7 mouse cellular contexts compared by ENCODE assay signal in the genomic region with DNA sequence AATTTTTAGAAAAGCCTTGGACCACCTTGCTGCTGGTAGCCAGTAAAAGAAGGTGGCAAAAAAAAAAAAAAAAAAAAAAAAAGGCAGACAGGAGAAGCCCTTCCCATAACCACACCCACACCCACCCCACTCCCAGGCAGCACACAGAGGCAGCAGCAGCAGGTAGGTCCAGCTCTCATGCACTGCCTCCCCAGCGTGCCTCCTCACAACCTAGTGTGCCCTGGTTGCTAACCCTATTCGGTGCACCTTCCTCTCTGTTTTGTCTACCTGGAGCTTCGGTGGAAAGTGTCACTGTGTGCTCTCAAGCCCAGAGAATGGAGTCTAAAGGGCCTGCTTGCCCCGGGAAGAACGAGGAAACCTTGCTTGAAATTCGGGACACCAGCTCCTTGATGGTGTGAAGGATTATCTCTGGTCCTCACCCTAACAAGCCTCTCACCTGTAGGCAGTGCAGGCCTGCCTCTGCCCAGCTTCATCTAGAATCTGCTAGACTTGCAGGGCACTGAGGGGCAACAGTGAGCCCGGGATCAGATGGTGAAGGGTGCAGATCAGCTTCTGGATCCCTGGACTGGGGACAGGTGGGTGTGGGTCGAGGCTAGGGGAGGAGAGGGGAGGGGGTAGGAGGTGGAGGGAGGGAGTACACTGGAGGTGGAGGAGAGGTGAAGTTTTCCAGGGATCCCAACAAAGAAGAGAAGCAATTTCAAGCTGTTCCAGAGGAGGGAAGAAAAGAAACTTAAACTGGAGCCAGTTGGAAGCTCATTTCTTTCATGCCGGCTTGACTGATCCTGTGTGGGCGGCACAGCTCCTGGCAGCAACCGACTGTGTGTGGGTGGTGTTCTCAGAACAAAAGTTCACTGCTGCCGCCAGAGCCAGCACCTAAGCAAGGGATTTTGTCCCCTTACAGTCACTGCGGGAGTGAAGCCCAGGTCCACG.
DNase-seq lines count a peak whose midpoint lies in the region; ATAC-seq and TF ChIP-seq lines count a peak whose summit lies in the region.

No protein-coding gene starts in this region.

- no peaks in the 10 kb centered on the region for H3K36me3 ChIP-seq in midbrain, postnatal 0 days (ENCODE audit: insufficient read depth, low read length)
- no peaks in the 10 kb centered on the region for H3K36me3 ChIP-seq in midbrain, embryonic 14.5 days (ENCODE audit: control insufficient read depth, insufficient read depth, low read length)

- no peak for TF ChIP-seq CTCF in midbrain, postnatal 0 days (IDR thresholded peaks at IDR 0.05)
- TF ChIP-seq CTCF in left cerebral cortex, adult 2 months (IDR thresholded peaks at IDR 0.05), result no peak

- H3K27me3 ChIP-seq in midbrain, postnatal 0 days (ENCODE audit: insufficient read depth, low read length), result no peaks in the 10 kb centered on the region
- H3K27me3 ChIP-seq in midbrain, embryonic 14.5 days (ENCODE audit: control insufficient read depth, insufficient read depth, low read length), result no peaks in the 10 kb centered on the region

- H3K4me2 ChIP-seq in midbrain, postnatal 0 days (ENCODE audit: low read depth, low read length, poor library complexity, severe bottlenecking), result no peak overlapping the region
- H3K4me2 ChIP-seq in midbrain, embryonic 14.5 days (ENCODE audit: low read length), result no peak overlapping the region

- ATAC-seq in midbrain, postnatal 0 days (ENCODE audit: low FRiP score), result no peak
- ATAC-seq in midbrain, embryonic 14.5 days (ENCODE audit: low FRiP score, low TSS enrichment), result no peak

- H3K9me3 ChIP-seq in midbrain, postnatal 0 days (ENCODE audit: low read length), result no peaks in the 10 kb centered on the region
- no peaks in the 10 kb centered on the region for H3K9me3 ChIP-seq in midbrain, embryonic 14.5 days (ENCODE audit: control insufficient read depth, low read length)

- intact Hi-C loops in left cerebral cortex, adult 2 months (cut with DNase I), result loop anchor here (1.0 to 2.0 kb wide), 5 partner anchors 9 to 176 kb away; a partner anchor contains a TSS

- DNase-seq in midbrain, postnatal 0 days (ENCODE audit: low spot score), result peak; percentile 34
- DNase-seq in midbrain, embryonic 14.5 days, result no peak
- DNase-seq in cerebellum, adult 11 months, result peak; percentile 42
- peak; percentile 61 to 76 for DNase-seq in frontal cortex, postnatal 14 days (ENCODE audit: low spot score in 2 of 2)
- peak; percentile 76 to 82 for DNase-seq in left cerebral cortex, adult 2 months (ENCODE audit: extremely low spot score in 1 of 2, low spot score in 2 of 2)
- DNase-seq in ovary, postnatal 14 days (ENCODE audit: low spot score), result peak; percentile 41
- no peak for DNase-seq in retina, embryonic 14.5 days (ENCODE audit: low spot score)

- WGBS in midbrain, postnatal 0 days, result 49% methylated on average over 14 of the region's 14 CpGs
- WGBS in midbrain, embryonic 14.5 days, result 48% methylated on average over 14 of the region's 14 CpGs

- H3K27ac ChIP-seq in midbrain, postnatal 0 days (ENCODE audit: low read depth, low read length), result no peak overlapping the region
- H3K27ac ChIP-seq in midbrain, embryonic 14.5 days (replicated peaks; ENCODE audit: low read depth, low read length), result no peak overlapping the region
- H3K27ac ChIP-seq in left cerebral cortex, adult 2 months, result peak overlapping the region; percentile 80

- H3K9ac ChIP-seq in midbrain, postnatal 0 days (replicated peaks; ENCODE audit: low read length, poor library complexity, severe bottlenecking), result no peak overlapping the region
- H3K9ac ChIP-seq in midbrain, embryonic 14.5 days (replicated peaks; ENCODE audit: low read length), result no peak overlapping the region

- peaks cover 3% of the 10 kb centered on the region; the same call in 1 of the 2 replicates for H3K4me1 ChIP-seq in midbrain, postnatal 0 days (ENCODE audit: insufficient read depth, low read length)
- no peaks in the 10 kb centered on the region for H3K4me1 ChIP-seq in midbrain, embryonic 14.5 days (ENCODE audit: control insufficient read depth, insufficient read depth, low read length)

- no peak overlapping the region for H3K4me3 ChIP-seq in midbrain, postnatal 0 days (ENCODE audit: low read depth, low read length)
- H3K4me3 ChIP-seq in midbrain, embryonic 14.5 days (replicated peaks; ENCODE audit: low read depth, low read length), result no peak overlapping the region
- H3K4me3 ChIP-seq in left cerebral cortex, adult 2 months, result no peak overlapping the region

Comparison
In these comparisons a context has a peak if more than half of its experiments do, and no peak if none do; other contexts are left out.
1. DNase-seq: peak in midbrain, postnatal 0 days (single experiment), cerebellum, adult 11 months (single experiment), frontal cortex, postnatal 14 days (2 of 2), left cerebral cortex, adult 2 months (2 of 2) and ovary, postnatal 14 days (single experiment); none in midbrain, embryonic 14.5 days (single experiment) and retina, embryonic 14.5 days (single experiment).